Mouse (Mus musculus) limb, embryonic 12.5 days (tissue): ENCODE results near the gene Lrrfip2. TPM values are rescaled to one million over a fixed set of nuclear protein-coding genes. Genes with fewer than 3 reads are reported as not detected.
A peak's percentile ranks its signal among the peaks of the same experiment; 100 is the strongest.

Experiments used
- ATAC-seq: fragments of 200-750 bp; cut with Nextera tagmentation; 2 replicates; pipeline ENCODE4 v1.8.0; 2017; ENCODE audit warnings: low read depth, moderate TSS enrichment; ENCODE audit not compliant: insufficient number of reproducible peaks, insufficient read depth, low FRiP score, low TSS enrichment
- H3K27ac ChIP-seq: fragments of 300-500 bp; sonication (generic); 2 replicates; pipeline ENCODE4 v1.5.1; 2016; ENCODE audit warnings: mild to moderate bottlenecking, moderate library complexity
- H3K27me3 ChIP-seq: fragments of 300-500 bp; sonication (generic); 2 replicates; pipeline ENCODE4 v1.6.1; 2016; ENCODE audit warnings: mild to moderate bottlenecking, moderate library complexity
- H3K36me3 ChIP-seq: fragments of 300-500 bp; sonication (generic); 2 replicates; pipeline ENCODE4 v1.6.1; 2016; ENCODE audit warnings: mild to moderate bottlenecking, moderate library complexity
- H3K4me1 ChIP-seq: fragments of 300-500 bp; sonication (generic); replicated peaks from 2 replicates; pipeline ENCODE4 v1.6.1; 2016
- H3K4me2 ChIP-seq: fragments of 300-500 bp; sonication (generic); 2 replicates; pipeline ENCODE4 v1.6.1; 2016; ENCODE audit warnings: mild to moderate bottlenecking, moderate library complexity
- H3K4me3 ChIP-seq: fragments of 300-500 bp; sonication (generic); replicated peaks from 2 replicates; pipeline ENCODE4 v1.5.1; 2016; ENCODE audit warnings: mild to moderate bottlenecking
- H3K9ac ChIP-seq: fragments of 300-500 bp; sonication (generic); replicated peaks from 2 replicates; pipeline ENCODE4 v1.6.1; 2016; ENCODE audit warnings: mild to moderate bottlenecking, moderate library complexity
- H3K9me3 ChIP-seq: fragments of 300-500 bp; sonication (generic); 2 replicates; pipeline ENCODE4 v1.6.1; 2016; ENCODE audit warnings: mild to moderate bottlenecking, moderate library complexity
- WGBS: fragments of 180-500 bp; shearing (Covaris S2); methylation state at CpG from one replicate; pipeline ENCODE4 v1.1.7; 2016; 5-methylcytosine and 5-hydroxymethylcytosine counted together
- polyA plus RNA-seq: library from polyadenylated mRNA; unstranded; fragments of >200 nt; fragmentation: Nextera tagmentation; extraction: Ambion mirVana; gene quantifications from 2 replicates; pipeline ENCODE4 v1.2.1, GENCODE M21; 2016

Gene Lrrfip2
- polyA plus RNA-seq = 45.0 and 45.9 TPM in 2 replicates

DNA sequence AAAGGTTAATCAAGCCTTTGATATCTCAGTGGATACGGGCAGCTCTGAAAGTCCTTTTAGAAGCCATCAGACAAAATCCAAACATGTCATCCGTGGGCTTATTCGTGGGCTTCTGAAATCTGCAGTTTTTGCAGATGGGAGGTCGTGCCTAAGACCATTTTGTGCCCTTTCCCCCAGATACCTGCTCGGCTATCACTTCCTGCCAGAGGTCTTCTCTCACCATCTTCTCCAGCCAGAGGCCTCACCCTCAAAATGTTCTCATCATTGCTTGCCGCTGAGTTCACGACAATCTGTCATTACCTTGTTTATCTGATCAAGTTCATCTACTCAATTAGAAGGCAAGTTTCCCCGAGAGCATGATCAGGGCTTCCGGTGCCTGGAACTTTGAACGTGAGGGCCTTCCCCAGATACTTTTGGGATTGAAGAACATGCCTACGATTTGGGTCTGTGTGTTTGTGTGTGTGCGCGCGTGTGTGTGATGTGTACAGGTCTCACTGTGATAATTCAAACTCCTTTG lies at the start of gene Lrrfip2:
Gene Lrrfip2 (plus strand): TSS at position 467 of the 517 bp plus-strand sequence.
- 0 out of 2 replicates have a peak, but pooled peaks cover 5% of the 10 kb centered on the region for H3K36me3 ChIP-seq
- peak within 1 kb of the TSS; percentile 81 for H3K27ac ChIP-seq
- ATAC-seq = no peak
- peak within 1 kb of the TSS; percentile 76 for H3K4me2 ChIP-seq
- 33% methylated on average over 14 of the region's 14 CpGs for WGBS
- no peaks in the 10 kb centered on the region for H3K27me3 ChIP-seq
- peaks cover 13% of the 10 kb centered on the region for H3K4me1 ChIP-seq
- H3K9ac ChIP-seq = peak within 1 kb of the TSS; percentile 94
- H3K9me3 ChIP-seq = no peaks in the 10 kb centered on the region
- H3K4me3 ChIP-seq = peak within 1 kb of the TSS; percentile 99

DNA sequence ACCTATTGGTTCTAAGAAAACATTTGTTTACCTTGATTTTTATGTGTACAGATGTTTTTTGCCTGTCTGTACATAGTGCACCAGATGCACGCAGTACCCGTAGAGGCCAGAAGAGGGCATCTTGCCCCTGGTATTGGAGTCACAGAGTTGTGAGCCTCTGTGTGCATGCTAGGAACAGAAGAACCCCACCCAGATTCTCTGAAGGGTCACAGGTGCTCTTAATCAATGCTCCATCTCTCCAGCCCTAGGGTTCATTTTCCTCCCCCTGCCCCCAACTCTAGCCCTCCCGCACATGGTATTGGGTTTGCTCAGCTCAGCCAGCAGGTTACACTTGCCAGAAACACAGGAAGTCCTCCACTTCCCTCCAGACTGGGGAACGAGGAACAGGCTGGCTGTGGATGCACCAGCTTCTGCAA lies 46.8 kb upstream of the Lrrfip2 start:
- Histone ChIP-seq H3K36me3 (no peaks in the 10 kb centered on the region), H3K4me1 (peaks cover 6% of the 10 kb centered on the region), H3K9ac (no peak overlapping the region), H3K27me3 (no peaks in the 10 kb centered on the region), H3K9me3 (peaks cover 11% of the 10 kb centered on the region), H3K27ac (no peak overlapping the region), H3K4me2 (no peak overlapping the region), H3K4me3 (no peak overlapping the region)
- peak; percentile 10; the same call in 1 of the 2 replicates for ATAC-seq
- WGBS = 19% methylated on average over 4 of the region's 4 CpGs

DNA sequence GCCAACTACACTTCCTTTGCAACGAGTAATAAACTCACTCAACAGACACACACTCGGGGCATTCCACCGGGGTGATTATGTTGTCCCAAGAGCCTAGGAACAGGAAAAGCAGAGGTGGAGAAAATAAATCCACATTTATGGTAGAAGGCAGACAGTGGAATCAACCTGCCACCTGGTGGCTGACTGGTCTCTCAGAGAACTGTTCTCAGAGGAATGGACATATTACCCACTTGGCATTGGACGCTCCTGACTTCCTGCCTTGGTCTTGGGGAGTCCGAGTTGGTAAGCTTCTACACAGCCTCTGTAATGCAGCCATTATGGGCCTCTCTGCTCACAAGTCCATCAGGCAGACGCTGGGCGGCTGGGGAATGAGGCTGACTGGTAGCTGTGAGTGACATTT lies 45.2 kb upstream of the Lrrfip2 start:
- no peak overlapping the region for H3K4me2 ChIP-seq
- 44% methylated on average over 7 of the region's 7 CpGs for WGBS
- no peaks in the 10 kb centered on the region for H3K36me3 ChIP-seq
- ATAC-seq = no peak
- peaks cover 11% of the 10 kb centered on the region for H3K9me3 ChIP-seq
- no peaks in the 10 kb centered on the region for H3K27me3 ChIP-seq
- H3K27ac ChIP-seq = no peak overlapping the region
- peaks cover 6% of the 10 kb centered on the region for H3K4me1 ChIP-seq
- H3K4me3 ChIP-seq = no peak overlapping the region
- no peak overlapping the region for H3K9ac ChIP-seq

DNA sequence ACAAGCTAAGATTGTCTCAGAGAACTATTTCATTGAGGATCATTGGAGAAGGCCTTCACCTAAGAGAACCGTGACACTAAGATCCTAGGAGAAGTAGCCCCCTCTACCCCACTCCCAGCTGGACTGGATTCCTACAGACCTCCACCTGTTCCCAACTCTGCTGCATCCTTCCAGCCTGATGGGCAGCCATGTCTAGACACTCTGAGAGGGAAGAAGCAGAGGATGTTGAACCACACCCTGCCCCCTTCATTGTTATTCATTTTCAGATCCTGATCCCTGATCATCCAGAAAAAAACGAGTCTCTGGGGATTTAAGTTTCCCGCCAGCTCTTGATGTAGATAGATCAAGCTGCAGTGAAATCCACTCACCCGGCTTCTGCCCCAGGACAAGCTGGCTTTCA lies 44.4 kb upstream of the Lrrfip2 start:
- peaks cover 6% of the 10 kb centered on the region for H3K4me1 ChIP-seq
- H3K36me3 ChIP-seq = no peaks in the 10 kb centered on the region
- no peak overlapping the region for H3K4me2 ChIP-seq
- no peaks in the 10 kb centered on the region for H3K27me3 ChIP-seq
- H3K27ac ChIP-seq = no peak overlapping the region
- ATAC-seq = no peak
- H3K9me3 ChIP-seq = peaks cover 18% of the 10 kb centered on the region
- no peak overlapping the region for H3K9ac ChIP-seq
- H3K4me3 ChIP-seq = no peak overlapping the region
- 83% methylated on average over 4 of the region's 4 CpGs for WGBS

DNA sequence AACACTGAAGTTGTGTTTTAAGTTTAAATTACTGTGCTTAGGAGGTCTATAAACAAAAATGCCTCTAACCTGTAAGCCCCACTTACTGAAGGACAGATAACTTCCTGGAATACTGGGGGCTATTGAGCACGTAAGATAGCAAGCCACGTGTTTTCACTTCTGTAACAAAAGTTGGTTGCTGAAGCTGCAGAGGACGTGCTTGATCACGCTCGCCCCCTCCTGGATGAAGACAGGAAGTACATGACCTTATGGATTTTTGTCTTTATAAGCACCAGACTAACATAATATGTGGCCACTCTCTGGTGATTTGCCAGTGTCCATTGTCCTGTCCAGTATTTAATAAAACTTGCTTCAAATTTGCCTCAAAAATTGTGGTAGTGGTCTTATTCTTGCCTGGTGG lies 39.6 kb upstream of the Lrrfip2 start:
- H3K27me3 ChIP-seq = no peaks in the 10 kb centered on the region
- H3K4me1 ChIP-seq = no peaks in the 10 kb centered on the region
- H3K36me3 ChIP-seq = no peaks in the 10 kb centered on the region
- no peak for ATAC-seq
- no peak overlapping the region for H3K4me3 ChIP-seq
- no peak overlapping the region for H3K9ac ChIP-seq
- peaks cover 18% of the 10 kb centered on the region for H3K9me3 ChIP-seq
- no peak overlapping the region for H3K27ac ChIP-seq
- 63% methylated on average over 5 of the region's 5 CpGs for WGBS
- H3K4me2 ChIP-seq = no peak overlapping the region

DNA sequence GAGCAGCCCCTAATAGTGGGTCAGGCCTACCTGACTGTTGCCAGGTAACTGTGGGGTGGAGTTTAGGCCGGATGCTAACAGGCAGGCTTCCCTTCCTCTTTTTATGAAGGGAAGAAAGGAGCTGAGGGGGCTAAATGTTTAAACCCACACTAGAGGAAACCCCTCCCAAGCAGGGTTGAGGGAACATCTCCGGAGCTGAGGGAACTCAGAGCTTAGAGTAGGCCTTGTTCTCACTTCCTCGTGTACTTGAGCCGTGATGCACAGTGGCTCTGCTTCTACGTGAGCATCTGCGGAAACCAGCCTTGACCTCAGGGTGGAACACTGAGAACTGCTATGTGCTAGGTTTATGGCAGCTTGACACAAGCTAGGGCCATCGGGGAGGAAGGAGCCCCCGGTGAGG lies 36.6 kb upstream of the Lrrfip2 start:
- Histone ChIP-seq H3K9me3 (peaks cover 7% of the 10 kb centered on the region; the same call in 1 of the 2 replicates), H3K27me3 (no peaks in the 10 kb centered on the region), H3K36me3 (no peaks in the 10 kb centered on the region), H3K4me1 (no peaks in the 10 kb centered on the region), H3K4me2 (no peak overlapping the region), H3K27ac (no peak overlapping the region), H3K4me3 (no peak overlapping the region), H3K9ac (no peak overlapping the region)
- 90% methylated on average over 8 of the region's 8 CpGs for WGBS
- no peak for ATAC-seq

DNA sequence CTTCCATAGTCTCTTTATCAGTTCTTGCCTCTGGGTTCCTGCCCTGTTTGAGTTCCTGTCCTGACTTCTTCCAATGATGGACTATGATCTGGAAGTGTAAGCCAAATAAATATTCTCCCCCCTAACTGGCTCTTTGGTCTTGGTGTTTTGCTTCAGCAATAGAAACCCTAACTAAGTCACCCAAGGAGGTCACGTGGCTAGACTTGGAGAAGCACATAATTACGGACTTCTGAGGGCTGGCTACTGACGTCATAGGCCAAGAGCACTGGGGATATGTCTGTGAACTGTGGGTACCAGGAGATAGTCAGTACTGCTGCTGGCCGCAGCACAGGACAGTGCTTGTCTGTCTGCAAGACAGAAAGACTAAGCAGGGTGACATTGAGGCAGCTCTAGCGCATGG lies 35.6 kb upstream of the Lrrfip2 start:
- ATAC-seq = no peak
- Histone ChIP-seq H3K27ac (no peak overlapping the region), H3K4me2 (no peak overlapping the region), H3K27me3 (no peaks in the 10 kb centered on the region), H3K9ac (no peak overlapping the region), H3K4me3 (no peak overlapping the region), H3K36me3 (no peaks in the 10 kb centered on the region), H3K4me1 (no peaks in the 10 kb centered on the region), H3K9me3 (peaks cover 7% of the 10 kb centered on the region; the same call in 1 of the 2 replicates)
- 78% methylated on average over 5 of the region's 5 CpGs for WGBS

DNA sequence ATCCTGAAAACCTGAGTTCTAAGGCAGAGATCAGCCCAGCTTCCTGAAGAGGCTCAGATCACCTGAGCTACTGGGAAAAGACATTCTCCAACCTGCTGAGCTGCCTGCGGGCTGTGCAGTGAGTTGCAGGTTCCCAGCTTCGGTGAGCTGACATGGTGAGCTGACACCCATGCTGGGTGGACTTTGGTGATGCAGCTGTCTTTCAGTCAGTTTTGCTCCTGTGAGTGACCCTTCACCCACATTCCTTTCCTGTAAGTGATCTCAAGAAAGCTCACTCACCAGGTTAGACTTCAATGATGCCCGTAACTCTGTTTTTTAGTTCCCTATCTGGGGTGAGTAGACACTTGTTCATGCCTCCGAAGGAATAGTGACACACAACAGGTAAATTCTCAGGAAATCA lies 32.1 kb upstream of the Lrrfip2 start:
- ATAC-seq = no peak
- H3K4me3 ChIP-seq = no peak overlapping the region
- 56% methylated on average over 4 of the region's 4 CpGs for WGBS
- no peak overlapping the region for H3K9ac ChIP-seq
- no peaks in the 10 kb centered on the region; the same call in none of the 2 replicates for H3K27me3 ChIP-seq
- no peak overlapping the region for H3K4me2 ChIP-seq
- H3K36me3 ChIP-seq = no peaks in the 10 kb centered on the region
- no peaks in the 10 kb centered on the region for H3K9me3 ChIP-seq
- H3K27ac ChIP-seq = no peak overlapping the region
- H3K4me1 ChIP-seq = 0 out of 2 replicates have a peak, but pooled peaks cover 8% of the 10 kb centered on the region

DNA sequence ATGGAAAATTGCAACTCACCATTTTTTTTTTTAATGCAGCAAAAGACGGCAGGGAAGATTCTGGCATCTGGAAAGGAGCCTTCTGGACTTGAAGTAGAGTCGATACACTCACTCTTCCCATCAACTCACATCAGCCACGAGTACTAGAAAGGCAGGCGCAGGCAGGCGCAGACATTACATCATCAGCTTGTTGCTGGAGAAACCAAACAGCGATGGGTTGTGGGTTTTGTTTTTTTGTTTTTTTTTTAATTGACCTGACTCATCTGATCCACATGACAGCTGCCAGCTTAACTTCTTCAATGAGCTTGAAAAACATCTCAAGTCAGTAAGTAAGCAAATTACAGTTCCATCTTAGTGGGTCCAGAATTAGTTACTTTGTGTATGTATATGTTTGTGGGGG lies 31.3 kb upstream of the Lrrfip2 start:
- no peaks in the 10 kb centered on the region for H3K36me3 ChIP-seq
- 71% methylated on average over 6 of the region's 6 CpGs for WGBS
- no peak overlapping the region for H3K9ac ChIP-seq
- H3K4me1 ChIP-seq = 0 out of 2 replicates have a peak, but pooled peaks cover 8% of the 10 kb centered on the region
- H3K4me2 ChIP-seq = no peak overlapping the region
- H3K4me3 ChIP-seq = no peak overlapping the region
- H3K9me3 ChIP-seq = no peaks in the 10 kb centered on the region
- H3K27me3 ChIP-seq = no peaks in the 10 kb centered on the region; the same call in none of the 2 replicates
- no peak for ATAC-seq
- no peak overlapping the region for H3K27ac ChIP-seq

DNA sequence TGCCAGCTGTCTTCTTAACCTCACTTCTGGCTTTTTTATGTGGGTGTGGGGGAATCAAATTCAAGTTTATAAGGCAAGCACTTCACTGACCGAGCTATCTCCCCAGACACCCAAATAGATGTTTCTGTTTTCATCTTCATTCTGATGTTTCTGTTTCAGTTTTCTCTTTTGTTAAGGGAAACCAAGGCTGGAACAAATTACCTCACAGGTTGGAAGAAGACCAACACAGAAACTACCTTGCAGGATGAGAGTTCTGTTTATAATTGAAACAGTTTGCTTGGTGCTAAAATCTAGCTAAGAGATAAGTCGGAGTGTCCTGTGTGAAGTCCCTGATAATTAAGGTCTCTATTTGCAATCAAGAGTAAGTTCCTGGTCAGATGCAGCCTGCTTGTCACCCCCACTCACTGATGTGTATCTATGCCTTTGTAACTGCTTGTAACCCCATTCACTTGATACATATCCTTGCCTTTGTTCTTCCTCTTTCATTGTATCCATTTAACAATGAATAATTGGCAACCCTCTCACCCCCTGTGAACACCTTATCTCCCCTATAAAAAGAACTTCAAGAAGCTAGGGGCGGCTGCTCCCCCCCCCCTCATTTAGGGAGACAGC lies 30.3 kb upstream of the Lrrfip2 start:
- 27% methylated on average over 3 of the region's 3 CpGs for WGBS
- ATAC-seq = no peak
- no peak overlapping the region for H3K9ac ChIP-seq
- H3K4me1 ChIP-seq = 0 out of 2 replicates have a peak, but pooled peaks cover 8% of the 10 kb centered on the region
- no peak overlapping the region for H3K4me3 ChIP-seq
- H3K4me2 ChIP-seq = no peak overlapping the region
- no peaks in the 10 kb centered on the region for H3K9me3 ChIP-seq
- H3K27me3 ChIP-seq = no peaks in the 10 kb centered on the region; the same call in none of the 2 replicates
- H3K36me3 ChIP-seq = no peaks in the 10 kb centered on the region
- H3K27ac ChIP-seq = no peak overlapping the region

DNA sequence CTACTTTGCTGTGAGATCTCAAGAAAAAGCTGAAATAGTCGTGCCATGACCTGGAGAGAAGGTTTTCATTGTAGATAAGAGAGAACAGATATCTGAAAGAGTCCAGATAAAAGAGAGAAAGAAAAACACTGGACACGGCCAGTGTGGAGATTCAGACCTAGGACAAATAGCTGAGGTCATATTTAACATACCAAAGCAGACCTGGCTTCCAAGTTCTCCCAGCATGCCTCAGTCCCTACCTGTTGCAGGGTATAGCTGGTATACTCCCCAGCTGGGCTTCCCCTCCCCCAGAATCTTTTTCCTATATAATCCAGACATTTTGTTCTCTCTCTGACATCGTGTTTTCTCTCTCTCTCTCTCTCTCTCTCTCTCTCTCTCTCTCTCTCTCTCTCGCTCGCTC lies 29.4 kb upstream of the Lrrfip2 start:
- Histone ChIP-seq H3K36me3 (no peaks in the 10 kb centered on the region), H3K4me1 (0 out of 2 replicates have a peak, but pooled peaks cover 8% of the 10 kb centered on the region), H3K9ac (no peak overlapping the region), H3K9me3 (no peaks in the 10 kb centered on the region), H3K4me3 (no peak overlapping the region), H3K4me2 (peak overlapping the region; percentile 21; the same call in 1 of the 2 replicates), H3K27ac (no peak overlapping the region), H3K27me3 (no peaks in the 10 kb centered on the region; the same call in none of the 2 replicates)
- ATAC-seq = no peak
- 11% methylated on average over 5 of the region's 5 CpGs for WGBS
